ENCODE assay signal across 17 mouse cellular contexts in genomic region chr6:15745313-15745712, GRCm38 (mm10). TPM values are rescaled to one million over a fixed set of nuclear protein-coding genes. Genes with fewer than 3 reads are reported as not detected.
DNase-seq lines count a peak whose midpoint lies in the region; ATAC-seq lines count a peak whose summit lies in the region.
"Had no signal": no experiment of that assay in that cellular context is flagged by ENCODE, and none has a peak within 500 bp of the region (broad histone marks: within the 10 kb centered on the region; RNA-seq: fewer than 3 reads in every experiment).

No protein-coding gene starts in this region.

- H3K27ac ChIP-seq in hindbrain, embryonic 16.5 days (ENCODE audit: low read depth, low read length) = peak overlapping the region; percentile 29; the same call in 1 of the 2 replicates
- no peak overlapping the region for H3K27ac ChIP-seq in hindbrain, embryonic 12.5 days
- no peak overlapping the region for H3K27ac ChIP-seq in forebrain, embryonic 14.5 days (ENCODE audit: low read depth, low read length)
- H3K27ac ChIP-seq: embryonic facial prominence, embryonic 12.5 days; kidney, postnatal 0 days; limb, embryonic 10.5 days; liver, embryonic 12.5 days had no signal

- peak; percentile 19 for DNase-seq in retina, postnatal 1 day
- no peak for DNase-seq in retina, embryonic 14.5 days (ENCODE audit: low spot score)
- peak; percentile 85 for DNase-seq in forebrain, embryonic 14.5 days (ENCODE audit: low spot score)
- no peak for DNase-seq in adrenal gland, adult 18-20 months (ENCODE audit: low spot score in 2 of 2)
- no peak for DNase-seq in kidney, adult 9 months
- DNase-seq: adrenal gland, postnatal 14 days; cerebellum, adult 8-10 months; right cerebral cortex, postnatal 25 days; thymus, postnatal 4 days had no signal

- no peak overlapping the region for H3K4me3 ChIP-seq in hindbrain, embryonic 16.5 days (ENCODE audit: low read length)
- no peak overlapping the region for H3K4me3 ChIP-seq in hindbrain, embryonic 12.5 days
- no peak overlapping the region for H3K4me3 ChIP-seq in forebrain, embryonic 14.5 days (ENCODE audit: low read depth, low read length)
- H3K4me3 ChIP-seq: embryonic facial prominence, embryonic 12.5 days; limb, embryonic 10.5 days; liver, embryonic 12.5 days; megakaryocyte, embryonic 14.5 days had no signal

- WGBS in hindbrain, embryonic 16.5 days = 51% methylated on average over 6 of the region's 6 CpGs
- WGBS in hindbrain, embryonic 12.5 days = 90% methylated on average over 6 of the region's 6 CpGs
- WGBS in forebrain, embryonic 14.5 days = under 1% methylated on average over 6 of the region's 6 CpGs

- no peaks in the 10 kb centered on the region; the same call in 1 of the 2 replicates for H3K4me1 ChIP-seq in hindbrain, embryonic 16.5 days (ENCODE audit: control insufficient read depth, insufficient read depth, low read depth, low read length)
- H3K4me1 ChIP-seq in hindbrain, embryonic 12.5 days = no peaks in the 10 kb centered on the region
- peaks cover 2% of the 10 kb centered on the region; the same call in 1 of the 2 replicates for H3K4me1 ChIP-seq in forebrain, embryonic 14.5 days (ENCODE audit: control insufficient read depth, insufficient read depth, low read length)
- H3K4me1 ChIP-seq: megakaryocyte, embryonic 14.5 days had no signal

- no peak overlapping the region for H3K9ac ChIP-seq in hindbrain, embryonic 16.5 days (ENCODE audit: low read depth, low read length)
- no peak overlapping the region for H3K9ac ChIP-seq in hindbrain, embryonic 12.5 days
- no peak overlapping the region for H3K9ac ChIP-seq in forebrain, embryonic 14.5 days (ENCODE audit: low read length)
- H3K9ac ChIP-seq: embryonic facial prominence, embryonic 12.5 days; liver, embryonic 12.5 days had no signal

- H3K4me2 ChIP-seq in hindbrain, embryonic 16.5 days (ENCODE audit: low read length) = no peak overlapping the region
- H3K4me2 ChIP-seq in hindbrain, embryonic 12.5 days (replicated peaks) = no peak overlapping the region
- no peak overlapping the region for H3K4me2 ChIP-seq in forebrain, embryonic 14.5 days (ENCODE audit: low read length)
- H3K4me2 ChIP-seq: embryonic facial prominence, embryonic 12.5 days; liver, embryonic 12.5 days had no signal

- no peaks in the 10 kb centered on the region for H3K36me3 ChIP-seq in hindbrain, embryonic 16.5 days (ENCODE audit: control insufficient read depth, insufficient read depth, low read length)
- H3K36me3 ChIP-seq in hindbrain, embryonic 12.5 days = no peaks in the 10 kb centered on the region
- H3K36me3 ChIP-seq in forebrain, embryonic 14.5 days (ENCODE audit: control insufficient read depth, insufficient read depth, low read length) = no peaks in the 10 kb centered on the region
- H3K36me3 ChIP-seq: embryonic facial prominence, embryonic 12.5 days; limb, embryonic 10.5 days; liver, embryonic 12.5 days had no signal

- no peaks in the 10 kb centered on the region for H3K9me3 ChIP-seq in hindbrain, embryonic 16.5 days (ENCODE audit: control insufficient read depth, low read length)
- H3K9me3 ChIP-seq in hindbrain, embryonic 12.5 days (replicated peaks) = no peaks in the 10 kb centered on the region
- H3K9me3 ChIP-seq in forebrain, embryonic 14.5 days (replicated peaks; ENCODE audit: control insufficient read depth, low read length) = no peaks in the 10 kb centered on the region
- H3K9me3 ChIP-seq: embryonic facial prominence, embryonic 12.5 days; limb, embryonic 10.5 days; liver, embryonic 12.5 days; megakaryocyte, embryonic 14.5 days had no signal

- H3K27me3 ChIP-seq in hindbrain, embryonic 16.5 days (replicated peaks; ENCODE audit: control insufficient read depth, insufficient read depth, low read length) = no peaks in the 10 kb centered on the region
- H3K27me3 ChIP-seq in hindbrain, embryonic 12.5 days = no peaks in the 10 kb centered on the region
- H3K27me3 ChIP-seq in forebrain, embryonic 14.5 days (replicated peaks; ENCODE audit: control insufficient read depth, insufficient read depth, low read length) = no peaks in the 10 kb centered on the region
- H3K27me3 ChIP-seq: embryonic facial prominence, embryonic 12.5 days; liver, embryonic 12.5 days; megakaryocyte, embryonic 14.5 days had no signal

- ATAC-seq in hindbrain, embryonic 16.5 days = 0 out of 2 replicates have a peak, but pooled peaks have one; percentile 54
- ATAC-seq in hindbrain, embryonic 12.5 days (ENCODE audit: low FRiP score) = no peak
- peak; percentile 91 for ATAC-seq in forebrain, embryonic 14.5 days
- ATAC-seq: intestine, postnatal 0 days; liver, embryonic 12.5 days had no signal

RNA-seq across cellular contexts. Expression of gene Mdfic, which starts 24.9 kb away (rescaled TPM):
- 1.2 and 2.0 TPM in 2 replicates for polyA plus RNA-seq in hindbrain, embryonic 16.5 days (2015; fragmentation: Nextera tagmentation; extraction: Ambion mirVana)
- polyA plus RNA-seq in hindbrain, embryonic 12.5 days (2016; fragmentation: Nextera tagmentation; extraction: Ambion mirVana) = 5.2 and 6.0 TPM in 2 replicates
- polyA plus RNA-seq in forebrain, embryonic 14.5 days (2014; fragmentation: Nextera tagmentation; extraction: Ambion mirVana) = 2.1 and 2.2 TPM in 2 replicates
- total RNA-seq in adrenal gland, adult 18-20 months (2021) = 10 to 100 TPM; 34.9 to 63.6 TPM

Comparison
In these comparisons a context has a peak if more than half of its experiments do, and no peak if none do; other contexts are left out.
1. DNase-seq: peak in retina, postnatal 1 day (single experiment) and forebrain, embryonic 14.5 days (single experiment); none in retina, embryonic 14.5 days (single experiment), adrenal gland, adult 18-20 months (0 of 2) and kidney, adult 9 months (single experiment).